Mouse (Mus musculus) hindbrain, embryonic 11.5 days (tissue): ENCODE data around the gene Rasgef1b. TPM values are rescaled to one million over a fixed set of nuclear protein-coding genes. Genes with fewer than 3 reads are reported as not detected.

ENCODE experiments used
- ATAC-seq: fragments of 200-750 bp; cut with Nextera tagmentation; 2 replicates; pipeline ENCODE4 v1.8.0; 2017; ENCODE audit warnings: mild to moderate bottlenecking, moderate TSS enrichment, moderate library complexity; ENCODE audit not compliant: low FRiP score
- DNase-seq: peaks from one replicate; pipeline ENCODE4 v3.0.0-alpha.2; 2015; ENCODE audit warnings: low spot score
- H3K27ac ChIP-seq: fragments of 300-500 bp; sonication (generic); 2 replicates; pipeline ENCODE4 v1.5.1; 2014; ENCODE audit warnings: mild to moderate bottlenecking, low read depth, low read length
- H3K27me3 ChIP-seq: fragments of 300-500 bp; sonication (generic); 2 replicates; pipeline ENCODE4 v1.6.1; 2014; ENCODE audit warnings: mild to moderate bottlenecking, low read length, moderate library complexity, mixed read lengths; ENCODE audit not compliant: control insufficient read depth, insufficient read depth
- H3K36me3 ChIP-seq: fragments of 300-500 bp; sonication (generic); 2 replicates; pipeline ENCODE4 v1.6.1; 2014; ENCODE audit warnings: mild to moderate bottlenecking, low read length, moderate library complexity, mixed read lengths; ENCODE audit not compliant: control insufficient read depth, insufficient read depth
- H3K4me1 ChIP-seq: fragments of 300-500 bp; sonication (generic); replicated peaks from 2 replicates; pipeline ENCODE4 v1.6.1; 2014; ENCODE audit warnings: low read length, mixed read lengths; ENCODE audit not compliant: control insufficient read depth, insufficient read depth
- H3K4me2 ChIP-seq: fragments of 300-500 bp; sonication (generic); replicated peaks from 2 replicates; pipeline ENCODE4 v1.6.1; 2014; ENCODE audit warnings: mild to moderate bottlenecking, low read depth, low read length
- H3K4me3 ChIP-seq: fragments of 300-500 bp; sonication (generic); 2 replicates; pipeline ENCODE4 v1.5.1; 2014; ENCODE audit warnings: low read depth, low read length
- H3K9ac ChIP-seq: fragments of 300-500 bp; sonication (generic); 2 replicates; pipeline ENCODE4 v1.6.1; 2014; ENCODE audit warnings: low read depth, low read length
- H3K9me3 ChIP-seq: fragments of 300-500 bp; sonication (generic); 2 replicates; pipeline ENCODE4 v1.6.1; 2016; ENCODE audit warnings: low read length; ENCODE audit not compliant: control insufficient read depth
- WGBS: fragments of 180-500 bp; shearing (Covaris S2); extraction: QIAGEN DNeasy Blood & Tissue Kit; methylation state at CpG from one replicate; pipeline ENCODE4 v1.1.7; 2014; 5-methylcytosine and 5-hydroxymethylcytosine counted together
- polyA plus RNA-seq: library from polyadenylated mRNA; unstranded; fragments of >200 nt; fragmentation: Nextera tagmentation; extraction: Ambion mirVana; gene quantifications from 2 replicates; pipeline ENCODE4 v1.2.1, GENCODE M21; 2014

Gene Rasgef1b
- polyA plus RNA-seq, 1 experiment from 2014 or later, result 14.1 TPM

DNA sequence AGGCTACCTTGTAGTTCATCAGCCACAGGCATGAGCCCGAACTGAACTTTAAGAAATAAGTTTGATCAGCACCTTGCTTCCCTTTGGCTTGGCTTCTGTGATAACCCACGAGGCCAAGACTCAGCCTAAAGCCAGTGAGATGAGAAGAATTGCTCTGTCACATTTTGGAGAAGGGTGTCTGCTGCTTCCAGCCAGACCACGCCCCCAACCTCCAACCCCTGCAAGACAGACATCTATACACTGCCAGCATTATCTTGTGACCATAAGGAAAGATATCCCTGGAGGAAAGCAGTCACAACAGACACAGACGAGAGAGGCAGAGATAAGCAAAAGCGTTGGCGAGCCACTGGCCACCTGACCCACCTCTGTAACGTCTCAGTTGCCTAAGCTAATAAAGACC lies 39.0 kb downstream of the Rasgef1b start:
- Histone ChIP-seq H3K9me3 (no peaks in the 10 kb centered on the region), H3K36me3 (no peaks in the 10 kb centered on the region), H3K4me1 (no peaks in the 10 kb centered on the region; the same call in 1 of the 2 replicates), H3K4me2 (no peak overlapping the region), H3K9ac (no peak overlapping the region), H3K27ac (no peak overlapping the region), H3K4me3 (no peak overlapping the region), H3K27me3 (no peaks in the 10 kb centered on the region)
- no peak for DNase-seq
- no peak for ATAC-seq
- 73% methylated on average over 7 of the region's 7 CpGs for WGBS

DNA sequence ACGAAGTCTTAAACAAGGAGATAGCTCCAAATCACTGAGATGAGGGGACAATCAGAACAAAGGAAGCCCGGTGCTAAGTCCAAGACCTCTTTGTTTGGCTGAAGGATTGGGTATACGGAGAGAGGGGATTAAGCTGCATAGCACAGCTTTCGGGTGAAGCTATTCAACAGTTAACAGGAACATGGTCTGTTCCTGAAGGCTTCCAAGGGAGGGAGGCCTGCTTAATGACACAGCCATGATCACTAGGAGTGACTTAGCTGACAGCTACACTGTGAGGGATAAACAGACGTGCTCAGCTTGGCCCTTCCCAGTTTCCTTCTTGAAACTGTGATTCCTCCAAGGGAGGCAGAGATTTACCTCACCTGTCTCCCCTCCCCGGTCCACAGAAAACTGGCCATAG lies 41.0 kb downstream of the Rasgef1b start:
- DNase-seq, result no peak
- Histone ChIP-seq H3K9ac (no peak overlapping the region), H3K9me3 (no peaks in the 10 kb centered on the region), H3K4me1 (no peaks in the 10 kb centered on the region; the same call in 1 of the 2 replicates), H3K4me3 (no peak overlapping the region), H3K27ac (no peak overlapping the region), H3K4me2 (no peak overlapping the region), H3K27me3 (no peaks in the 10 kb centered on the region), H3K36me3 (no peaks in the 10 kb centered on the region)
- ATAC-seq, result no peak
- WGBS, result 32% methylated on average over 6 of the region's 6 CpGs

DNA sequence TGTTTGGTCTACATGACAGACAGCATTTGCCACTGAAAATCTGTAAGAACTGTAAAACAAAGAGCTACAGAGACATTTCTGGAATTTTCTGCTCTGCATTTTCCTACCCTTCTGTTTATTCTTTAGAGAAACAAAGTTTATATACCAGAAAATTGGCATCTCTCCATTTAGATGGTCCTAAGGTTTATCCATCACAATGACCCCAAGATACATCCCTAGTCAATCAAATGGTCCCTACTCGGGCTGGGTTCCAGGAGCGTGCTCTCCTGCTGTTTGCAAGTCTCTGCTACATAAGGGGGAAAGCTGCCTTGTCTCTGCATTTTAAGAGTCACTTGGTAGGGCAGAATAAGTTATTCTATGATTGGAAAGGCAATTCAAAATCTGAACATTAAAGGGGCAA lies 44.8 kb downstream of the Rasgef1b start:
- H3K36me3 ChIP-seq, result no peaks in the 10 kb centered on the region
- DNase-seq, result no peak
- WGBS, result 51% methylated on average over 2 of the region's 2 CpGs
- H3K27me3 ChIP-seq, result no peaks in the 10 kb centered on the region
- no peak overlapping the region for H3K9ac ChIP-seq
- no peak overlapping the region for H3K4me3 ChIP-seq
- no peak for ATAC-seq
- no peaks in the 10 kb centered on the region for H3K4me1 ChIP-seq
- no peak overlapping the region for H3K4me2 ChIP-seq
- H3K9me3 ChIP-seq, result no peaks in the 10 kb centered on the region
- H3K27ac ChIP-seq, result no peak overlapping the region

DNA sequence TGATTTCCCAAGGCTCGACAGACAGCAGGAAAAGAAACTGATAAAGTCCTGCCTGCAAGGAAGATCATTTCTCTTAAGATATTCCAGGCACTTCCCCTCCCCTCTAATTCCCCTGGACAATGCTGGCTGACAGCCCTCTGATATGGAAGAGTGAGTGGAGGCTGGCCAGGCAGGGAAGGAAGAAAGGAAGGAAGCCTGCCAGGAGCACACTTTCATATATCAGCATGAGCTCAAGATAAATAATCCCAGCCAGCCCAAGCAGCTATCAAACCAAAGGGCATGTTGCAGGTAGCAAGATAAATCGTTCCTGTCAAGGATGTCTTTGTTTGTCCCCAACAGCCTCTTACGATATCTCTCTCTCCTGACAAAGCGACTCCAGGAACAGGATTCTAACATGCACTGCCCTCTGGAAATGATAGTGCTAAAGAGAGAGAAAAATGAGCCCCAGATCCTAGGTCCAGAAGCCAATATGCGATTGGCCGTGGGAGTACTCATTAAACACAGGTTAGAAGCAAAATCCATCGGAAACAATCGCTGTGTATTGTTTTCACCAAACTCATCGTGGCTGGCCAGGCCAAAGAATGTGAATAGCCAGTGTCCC lies 58.8 kb downstream of the Rasgef1b start:
- no peak overlapping the region for H3K27ac ChIP-seq
- no peak overlapping the region for H3K4me3 ChIP-seq
- DNase-seq (no peak), ATAC-seq (no peak)
- no peak overlapping the region for H3K9ac ChIP-seq
- no peaks in the 10 kb centered on the region for H3K4me1 ChIP-seq
- H3K9me3 ChIP-seq, result no peaks in the 10 kb centered on the region
- no peaks in the 10 kb centered on the region for H3K27me3 ChIP-seq
- 70% methylated on average over 9 of the region's 9 CpGs for WGBS
- H3K4me2 ChIP-seq, result no peak overlapping the region
- H3K36me3 ChIP-seq, result no peaks in the 10 kb centered on the region

DNA sequence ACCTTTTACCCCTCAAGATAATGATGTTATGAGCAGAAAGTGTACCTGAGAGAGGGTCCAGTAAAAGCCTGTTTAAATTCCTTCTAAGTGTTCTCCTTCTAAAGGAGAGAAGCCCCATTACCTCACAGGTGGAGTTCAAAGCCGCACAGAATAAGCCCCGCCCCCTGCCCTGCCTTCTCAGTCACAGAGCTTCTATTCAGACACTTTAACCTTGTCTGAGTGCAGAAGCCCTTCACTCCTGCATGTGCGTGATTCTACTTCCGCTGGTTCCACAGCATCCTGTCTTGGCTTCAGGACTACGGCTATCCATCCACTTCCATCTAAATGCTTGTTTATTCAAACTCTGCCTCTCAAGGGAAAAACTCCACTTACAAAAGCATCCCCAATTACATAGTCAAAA lies 72.8 kb downstream of the Rasgef1b start:
- no peak overlapping the region for H3K4me2 ChIP-seq
- H3K9ac ChIP-seq, result no peak overlapping the region
- H3K9me3 ChIP-seq, result no peaks in the 10 kb centered on the region
- no peaks in the 10 kb centered on the region for H3K27me3 ChIP-seq
- no peak for DNase-seq
- H3K27ac ChIP-seq, result no peak overlapping the region
- no peaks in the 10 kb centered on the region for H3K36me3 ChIP-seq
- no peak overlapping the region for H3K4me3 ChIP-seq
- no peak for ATAC-seq
- no peaks in the 10 kb centered on the region for H3K4me1 ChIP-seq
- WGBS, result 75% methylated on average over 5 of the region's 5 CpGs

DNA sequence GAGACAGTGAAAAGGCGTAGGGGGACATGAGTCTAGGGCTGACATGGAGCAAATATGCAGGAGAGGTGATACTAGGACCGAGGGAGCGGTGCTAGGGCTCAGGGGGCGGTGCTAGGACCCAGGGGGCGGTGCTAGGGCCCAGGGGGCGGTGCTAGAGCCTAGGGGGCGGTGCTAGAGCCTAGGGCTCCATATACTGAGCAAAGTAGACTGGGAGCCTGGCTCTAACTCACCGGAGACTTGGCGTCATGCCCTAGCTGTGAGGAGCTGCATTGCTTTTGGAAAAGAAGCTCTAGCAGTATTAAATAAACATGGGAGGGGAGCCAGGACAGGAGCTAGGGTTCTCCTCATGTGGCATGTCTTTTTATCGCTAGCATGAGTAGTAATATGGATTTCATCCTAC lies 75.9 kb downstream of the Rasgef1b start:
- H3K27ac ChIP-seq, result no peak overlapping the region
- H3K27me3 ChIP-seq, result no peaks in the 10 kb centered on the region
- 80% methylated on average over 10 of the region's 10 CpGs for WGBS
- no peak for ATAC-seq
- no peak overlapping the region for H3K9ac ChIP-seq
- no peaks in the 10 kb centered on the region for H3K36me3 ChIP-seq
- no peak overlapping the region for H3K4me3 ChIP-seq
- DNase-seq, result no peak
- H3K4me1 ChIP-seq, result no peaks in the 10 kb centered on the region
- H3K4me2 ChIP-seq, result no peak overlapping the region
- H3K9me3 ChIP-seq, result no peaks in the 10 kb centered on the region

DNA sequence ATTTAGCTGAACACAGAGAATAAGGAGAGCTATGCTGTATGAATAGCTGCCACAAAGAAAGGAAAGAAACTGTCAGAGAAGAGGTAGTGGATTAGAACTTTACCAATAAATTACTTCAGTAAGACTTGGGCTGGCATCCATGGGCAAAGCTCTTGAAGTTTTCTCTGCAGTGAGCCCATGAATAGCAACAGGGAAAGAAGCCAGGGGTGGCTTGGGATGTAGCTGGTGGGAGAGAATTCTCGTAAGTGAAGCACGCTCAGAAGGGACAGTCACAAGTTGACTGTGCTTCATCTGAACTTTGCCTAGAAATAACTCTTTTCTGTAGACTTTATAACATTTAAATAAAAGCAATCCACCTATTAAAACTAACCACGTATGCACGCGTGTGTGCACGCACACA lies 87.5 kb downstream of the Rasgef1b start:
- Histone ChIP-seq H3K27ac (no peak overlapping the region), H3K4me3 (no peak overlapping the region), H3K4me1 (no peaks in the 10 kb centered on the region), H3K4me2 (no peak overlapping the region), H3K27me3 (no peaks in the 10 kb centered on the region), H3K36me3 (no peaks in the 10 kb centered on the region), H3K9ac (no peak overlapping the region), H3K9me3 (no peaks in the 10 kb centered on the region)
- 93% methylated on average over 6 of the region's 6 CpGs for WGBS
- DNase-seq, result no peak
- no peak for ATAC-seq

DNA sequence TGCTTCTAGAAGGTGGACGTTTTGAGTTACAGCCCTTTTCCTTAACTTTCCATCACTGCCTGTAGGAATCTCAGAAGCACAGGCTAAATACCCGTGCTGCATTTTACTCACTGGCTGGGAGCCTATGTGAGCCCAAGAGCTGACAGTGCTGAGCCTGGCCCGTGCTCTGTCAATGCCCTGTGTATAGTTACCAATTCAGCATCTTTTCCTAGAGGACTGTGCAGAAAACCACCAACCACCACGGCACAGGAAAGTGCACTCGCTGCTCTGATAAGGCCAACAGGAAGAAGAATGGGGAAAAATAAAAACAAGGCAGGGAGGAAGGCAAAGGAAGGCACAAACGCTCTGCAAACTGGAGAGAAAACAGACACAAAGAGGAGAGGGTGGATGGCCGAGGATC lies 92.3 kb downstream of the Rasgef1b start:
- Histone ChIP-seq H3K4me1 (no peaks in the 10 kb centered on the region), H3K27me3 (no peaks in the 10 kb centered on the region), H3K4me3 (no peak overlapping the region), H3K9me3 (no peaks in the 10 kb centered on the region), H3K27ac (no peak overlapping the region), H3K4me2 (no peak overlapping the region), H3K9ac (no peak overlapping the region), H3K36me3 (no peaks in the 10 kb centered on the region)
- WGBS, result 47% methylated on average over 7 of the region's 7 CpGs
- DNase-seq (no peak), ATAC-seq (no peak)

DNA sequence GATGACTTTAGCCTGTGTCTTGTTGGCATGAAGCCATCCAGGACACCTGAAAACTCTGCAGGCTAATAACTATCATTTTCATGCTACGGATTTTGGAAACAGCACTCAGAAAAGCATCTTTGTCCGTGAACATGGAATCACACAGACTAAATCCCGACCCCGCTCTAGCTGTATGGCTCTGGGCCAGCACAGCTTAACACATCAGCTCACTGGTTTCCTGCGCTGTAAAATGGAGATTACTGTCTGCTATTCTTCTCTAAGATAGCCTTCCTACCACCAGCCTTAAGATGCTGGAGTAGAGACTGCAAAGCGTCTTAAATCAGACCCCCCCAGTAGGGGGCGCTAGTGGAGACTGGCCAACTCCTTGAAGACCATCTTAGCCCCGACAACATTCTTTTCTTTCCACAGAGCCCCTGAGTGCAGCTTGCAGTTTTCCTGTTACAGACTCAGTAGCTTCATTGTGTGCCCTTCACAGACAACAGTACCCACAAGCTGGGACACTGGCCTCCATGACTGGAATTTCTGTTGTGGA lies 94.8 kb downstream of the Rasgef1b start:
- Histone ChIP-seq H3K36me3 (no peaks in the 10 kb centered on the region), H3K9me3 (no peaks in the 10 kb centered on the region), H3K4me3 (no peak overlapping the region), H3K27me3 (no peaks in the 10 kb centered on the region), H3K4me1 (no peaks in the 10 kb centered on the region), H3K27ac (no peak overlapping the region), H3K4me2 (no peak overlapping the region), H3K9ac (no peak overlapping the region)
- DNase-seq, result no peak
- WGBS, result 87% methylated on average over 8 of the region's 8 CpGs
- no peak for ATAC-seq
